Mouse (Mus musculus) myocyte (in vitro differentiated cells): ENCODE measurements at regions not wholly inside any gene's neighbourhood (a gene's known extent, or its start where the extent isn't known, plus 50 kb on each side); places are given as distances from the start of the nearest gene placed in this dataset.

Experiments
- H3K27me3 ChIP-seq: one replicate; pipeline ENCODE4 v1.6.1; 2011; ENCODE audit not compliant: control insufficient read depth, insufficient read depth, insufficient read length
- H3K36me3 ChIP-seq: one replicate; pipeline ENCODE4 v1.6.1; 2011; ENCODE audit not compliant: control insufficient read depth, insufficient read depth
- H3K4me2 ChIP-seq: one replicate; pipeline ENCODE4 v1.6.1; 2011; ENCODE audit warnings: low read depth, control low read depth
- H3K4me3 ChIP-seq: one replicate; pipeline ENCODE4 v1.5.1; 2011; ENCODE audit warnings: mild to moderate bottlenecking, control low read depth, moderate library complexity
- H3K79me2 ChIP-seq: one replicate; pipeline ENCODE4 v1.6.1; 2011; ENCODE audit not compliant: control insufficient read depth, insufficient read depth
- H3ac ChIP-seq: one replicate; pipeline ENCODE4 v1.6.1; 2011; ENCODE audit not compliant: control insufficient read depth, insufficient read length
- CEBPB ChIP-seq: IDR thresholded peaks from 2 replicates; pipeline ENCODE4 v1.6.1; 2011; ENCODE audit warnings: mild to moderate bottlenecking, moderate library complexity; ENCODE audit not compliant: poor library complexity, insufficient read depth, severe bottlenecking
- E2F4 ChIP-seq: IDR thresholded peaks from one replicate; pipeline ENCODE4 v1.6.1; 2011; ENCODE audit warnings: mild to moderate bottlenecking, control low read depth, moderate library complexity; ENCODE audit not compliant: insufficient read depth
- MAX ChIP-seq: IDR thresholded peaks from one replicate; pipeline ENCODE4 v1.6.1; 2011; ENCODE audit warnings: low read depth, mild to moderate bottlenecking, control low read depth
- MYOD1 ChIP-seq, 3 experiments: IDR thresholded peaks; one replicate each; pipeline ENCODE4 v1.6.1; 2011; ENCODE audit warnings: control low read depth in 2 of 3, low read depth in 2 of 3, mild to moderate bottlenecking in 2 of 3, moderate library complexity in 1 of 3; ENCODE audit not compliant: insufficient read length in 2 of 3, control insufficient read depth in 1 of 3
- MYOG ChIP-seq, 3 experiments: IDR thresholded peaks; one replicate each; pipeline ENCODE4 v1.6.1; 2011; ENCODE audit warnings: control low read depth in 2 of 3, low read depth in 2 of 3, mild to moderate bottlenecking in 2 of 3; ENCODE audit not compliant: insufficient read length in 2 of 3, control insufficient read depth in 1 of 3, insufficient read depth in 1 of 3
- POLR2A ChIP-seq: IDR thresholded peaks from one replicate; pipeline ENCODE4 v1.6.1; 2011; ENCODE audit warnings: low read depth, mild to moderate bottlenecking, control low read depth, moderate library complexity; ENCODE audit not compliant: insufficient read length
- POLR2AphosphoS2 ChIP-seq: IDR thresholded peaks from one replicate; pipeline ENCODE4 v1.6.1; 2011; ENCODE audit warnings: low read depth, control low read depth; ENCODE audit not compliant: insufficient read length
- REST ChIP-seq: IDR thresholded peaks from one replicate; pipeline ENCODE4 v1.6.1; 2011; ENCODE audit warnings: mild to moderate bottlenecking, control low read depth, moderate library complexity; ENCODE audit not compliant: insufficient read depth, insufficient read length
- SRF ChIP-seq: IDR thresholded peaks from one replicate; pipeline ENCODE4 v1.6.1; 2011; ENCODE audit warnings: low read depth; ENCODE audit not compliant: control insufficient read depth, insufficient read length
- TCF12 ChIP-seq: IDR thresholded peaks from one replicate; pipeline ENCODE4 v1.6.1; 2011; ENCODE audit warnings: mild to moderate bottlenecking, control low read depth; ENCODE audit not compliant: poor library complexity, insufficient read depth, severe bottlenecking
- TCF3 ChIP-seq: IDR thresholded peaks from one replicate; pipeline ENCODE4 v1.6.1; 2011; ENCODE audit warnings: low read depth, control low read depth; ENCODE audit not compliant: insufficient read length
- USF1 ChIP-seq: IDR thresholded peaks from one replicate; pipeline ENCODE4 v1.6.1; 2011; ENCODE audit warnings: low read depth, mild to moderate bottlenecking, control low read depth, moderate library complexity

DNA sequence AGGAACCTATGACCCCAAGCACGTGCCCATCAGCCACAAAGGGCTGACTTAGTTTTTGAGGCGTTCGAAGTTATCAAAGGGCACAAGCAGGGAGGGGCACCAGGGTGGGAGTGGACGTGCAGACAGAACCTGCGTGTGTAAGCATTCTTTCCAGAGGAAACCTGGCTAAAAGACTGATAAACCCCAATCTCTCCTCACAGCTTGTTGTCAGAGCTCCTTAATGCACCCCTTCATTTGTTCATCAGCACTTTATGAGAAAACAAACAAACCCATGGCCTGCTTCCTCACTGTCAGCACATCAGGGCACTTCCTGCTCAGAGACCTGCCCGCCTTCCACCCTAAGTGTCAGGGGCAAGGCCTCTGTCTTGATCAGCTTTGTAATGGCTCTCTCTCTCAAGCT lies 76.6 kb upstream of the Srd5a3 start:
- no peak overlapping the region for H3K4me2 ChIP-seq
- H3K36me3 ChIP-seq: no peaks in the 10 kb centered on the region
- no peaks in the 10 kb centered on the region for H3K79me2 ChIP-seq
- no peak overlapping the region for H3K4me3 ChIP-seq
- TF ChIP-seq MYOD1 (IDR thresholded peaks at IDR 0.05; ENCODE audit: control insufficient read depth in 1 of 3, insufficient read length in 2 of 3, low read depth in 2 of 3): no peak
- no peak for TF ChIP-seq CEBPB
- no peak for TF ChIP-seq TCF3
- no peak for TF ChIP-seq MYOG (IDR thresholded peaks at IDR 0.05; ENCODE audit: control insufficient read depth in 1 of 3, insufficient read depth in 1 of 3, insufficient read length in 2 of 3, low read depth in 2 of 3)
- TF ChIP-seq E2F4: no peak
- H3ac ChIP-seq: no peak overlapping the region
- peaks cover 27% of the 10 kb centered on the region for H3K27me3 ChIP-seq

DNA sequence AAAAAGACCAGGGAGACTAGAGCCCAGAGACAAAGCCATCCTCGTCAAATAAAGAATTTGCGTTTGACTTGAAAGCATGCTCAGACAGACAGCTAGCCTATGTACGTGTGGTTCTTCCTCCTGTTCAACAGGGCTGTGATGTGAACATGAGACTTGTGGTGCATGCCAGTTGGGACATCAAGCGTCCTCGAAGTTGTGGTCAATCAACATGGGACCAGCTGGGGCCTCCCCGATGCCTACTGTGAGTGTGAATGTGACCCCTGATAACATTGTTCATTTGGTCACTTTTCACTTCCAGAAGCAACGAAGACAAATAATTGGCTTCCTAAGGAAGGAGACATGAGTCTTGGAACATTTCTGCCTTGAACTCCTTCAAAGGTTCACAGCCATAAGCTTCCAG lies 79.8 kb upstream of the Kdr start:
- Histone ChIP-seq H3K4me2 (no peak overlapping the region), H3K27me3 (peaks cover 17% of the 10 kb centered on the region), H3K4me3 (no peak overlapping the region), H3K36me3 (no peaks in the 10 kb centered on the region), H3K79me2 (no peaks in the 10 kb centered on the region), H3ac (no peak overlapping the region)
- TF ChIP-seq E2F4 (no peak), CEBPB (no peak)

GRCm38 (mm10) chr5:76055849-76056248 lies 77.6 kb upstream of the Kdr start:
- Histone ChIP-seq H3K79me2 (no peaks in the 10 kb centered on the region), H3K27me3 (peaks cover 17% of the 10 kb centered on the region), H3ac (no peak overlapping the region), H3K4me2 (no peak overlapping the region), H3K36me3 (no peaks in the 10 kb centered on the region), H3K4me3 (no peak overlapping the region)
- no peak for TF ChIP-seq E2F4
- no peak for TF ChIP-seq POLR2A
- TF ChIP-seq MAX: no peak
- TF ChIP-seq CEBPB: no peak
- TF ChIP-seq MYOD1 (IDR thresholded peaks at IDR 0.05; ENCODE audit: control insufficient read depth in 1 of 3, insufficient read length in 2 of 3, low read depth in 2 of 3): no peak
- TF ChIP-seq POLR2AphosphoS2: no peak
- no peak for TF ChIP-seq TCF12
- TF ChIP-seq MYOG (IDR thresholded peaks at IDR 0.05; ENCODE audit: control insufficient read depth in 1 of 3, insufficient read depth in 1 of 3, insufficient read length in 2 of 3, low read depth in 2 of 3): no peak
- TF ChIP-seq REST: no peak

GRCm38 (mm10) chr5:76052782-76053181 lies 74.5 kb upstream of the Kdr start:
- peaks cover 4% of the 10 kb centered on the region for H3K27me3 ChIP-seq
- TF ChIP-seq REST (no peak), E2F4 (no peak), CEBPB (no peak), POLR2AphosphoS2 (no peak), SRF (no peak), POLR2A (no peak), USF1 (no peak), MYOD1 (IDR thresholded peaks at IDR 0.05; ENCODE audit: control insufficient read depth in 1 of 3, insufficient read length in 2 of 3, low read depth in 2 of 3) (no peak), MAX (no peak), MYOG (IDR thresholded peaks at IDR 0.05; ENCODE audit: control insufficient read depth in 1 of 3, insufficient read depth in 1 of 3, insufficient read length in 2 of 3, low read depth in 2 of 3) (no peak), TCF12 (no peak), TCF3 (no peak)
- no peaks in the 10 kb centered on the region for H3K79me2 ChIP-seq
- H3K4me3 ChIP-seq: no peak overlapping the region
- no peak overlapping the region for H3ac ChIP-seq
- H3K4me2 ChIP-seq: no peak overlapping the region
- no peaks in the 10 kb centered on the region for H3K36me3 ChIP-seq

DNA sequence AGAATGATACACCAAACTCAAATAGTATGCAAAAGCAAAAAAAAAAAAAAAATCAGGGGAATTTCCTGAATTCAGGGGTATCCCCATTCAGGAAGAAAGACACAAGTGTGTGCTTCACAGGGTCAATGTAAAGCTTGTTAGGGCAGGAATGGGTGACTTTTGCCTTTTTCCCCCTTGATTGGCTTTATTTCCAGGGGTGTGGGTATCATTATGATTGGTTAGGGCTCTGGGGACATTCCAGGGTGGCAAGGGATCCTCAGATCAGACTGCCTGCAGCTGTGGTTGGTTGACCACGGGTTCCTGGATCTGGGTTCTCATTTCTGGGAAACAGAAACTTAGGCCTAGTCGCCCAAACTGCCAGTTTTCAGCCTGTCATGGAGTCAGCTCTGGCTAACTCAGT lies 73.4 kb upstream of the Kdr start:
- H3K36me3 ChIP-seq: no peaks in the 10 kb centered on the region
- no peak overlapping the region for H3K4me2 ChIP-seq
- no peak overlapping the region for H3ac ChIP-seq
- no peaks in the 10 kb centered on the region for H3K79me2 ChIP-seq
- TF ChIP-seq REST (no peak), TCF3 (no peak), CEBPB (no peak), MYOG (IDR thresholded peaks at IDR 0.05; ENCODE audit: control insufficient read depth in 1 of 3, insufficient read depth in 1 of 3, insufficient read length in 2 of 3, low read depth in 2 of 3) (no peak), E2F4 (no peak)
- no peak overlapping the region for H3K4me3 ChIP-seq
- H3K27me3 ChIP-seq: peaks cover 4% of the 10 kb centered on the region
